Mouse (Mus musculus): ENCODE results near the gene Yap1.

The Yap1 gene

GRCm38 (mm10) chr9:7906564-7906963 is 97.8 kb downstream of the Yap1 start:
- no peak for TF ChIP-seq GATA4 (IDR thresholded peaks at IDR 0.05; ENCODE audit: insufficient replicate concordance, low read length)

- TF ChIP-seq GATA4 (IDR thresholded peaks at IDR 0.05; ENCODE audit: insufficient replicate concordance, low read length), result no peak
Measured at GRCm38 (mm10) chr9:7903825-7904224, 100.6 kb downstream of the Yap1 start.

GRCm38 (mm10) chr9:7903262-7903661 is 101.1 kb downstream of the Yap1 start:
- TF ChIP-seq GATA4 (IDR thresholded peaks at IDR 0.05; ENCODE audit: insufficient replicate concordance, low read length), result no peak

- TF ChIP-seq GATA4 (IDR thresholded peaks at IDR 0.05; ENCODE audit: insufficient replicate concordance, low read length), result no peak
Measured at GRCm38 (mm10) chr9:7902311-7902710, 102.1 kb downstream of the Yap1 start.

- TF ChIP-seq GATA4 (IDR thresholded peaks at IDR 0.05; ENCODE audit: insufficient replicate concordance, low read length), result no peak
Measured at GRCm38 (mm10) chr9:7900965-7901364, 103.4 kb downstream of the Yap1 start.

GRCm38 (mm10) chr9:7897502-7897901 is 106.9 kb downstream of the Yap1 start:
- TF ChIP-seq GATA4 (IDR thresholded peaks at IDR 0.05; ENCODE audit: insufficient replicate concordance, low read length), result no peak

- TF ChIP-seq GATA4 (IDR thresholded peaks at IDR 0.05; ENCODE audit: insufficient replicate concordance, low read length), result no peak
Measured at GRCm38 (mm10) chr9:7891177-7891576, 113.2 kb downstream of the Yap1 start.

- no peak for TF ChIP-seq GATA4 (IDR thresholded peaks at IDR 0.05; ENCODE audit: insufficient replicate concordance, low read length)
Measured at GRCm38 (mm10) chr9:7884346-7884745, 120.0 kb downstream of the Yap1 start.

GRCm38 (mm10) chr9:7882304-7882865 is 122.0 kb downstream of the Yap1 start:
- TF ChIP-seq GATA4 (IDR thresholded peaks at IDR 0.05; ENCODE audit: insufficient replicate concordance, low read length), result no peak

Data from liver, adult (tissue).